Mouse (Mus musculus) stomach, postnatal 0 days (tissue): ENCODE measurements around the gene Elavl4.

ENCODE experiments used
- CTCF ChIP-seq: IDR thresholded peaks from 2 replicates; pipeline ENCODE4 v1.5.1; 2016; ENCODE audit warnings: antibody characterized with exemption, low read depth, mild to moderate bottlenecking, moderate library complexity
- EP300 ChIP-seq: optimal IDR thresholded peaks from 2 replicates; pipeline ENCODE3; 2016; ENCODE audit warnings: antibody characterized with exemption

DNA sequence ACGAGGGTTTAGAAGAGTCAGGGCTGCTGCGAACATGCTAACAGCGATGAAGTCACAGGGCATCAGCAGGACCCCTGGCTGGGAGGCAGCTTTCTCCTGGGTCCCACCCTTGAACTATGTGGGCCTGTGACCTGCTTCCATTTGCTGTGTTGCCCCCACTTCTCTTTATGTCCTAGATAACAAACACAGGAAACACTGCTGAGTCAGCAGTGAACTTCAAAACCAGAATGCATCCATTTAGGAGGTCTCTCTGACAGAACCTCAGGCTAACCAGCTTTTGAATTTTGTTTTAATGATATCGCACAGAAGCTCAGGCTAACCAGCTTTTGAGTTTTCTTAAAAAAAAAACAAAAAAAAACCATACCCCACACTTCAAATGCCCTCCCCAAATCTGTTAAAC lies 96.1 kb downstream of the Elavl4 start:
- TF ChIP-seq EP300 (no peak), CTCF (no peak)
